Mouse (Mus musculus) myocyte (in vitro differentiated cells): ENCODE measurements around the gene Atf4.

Experiments used
- CEBPB ChIP-seq: IDR thresholded peaks from 2 replicates; pipeline ENCODE4 v1.6.1; 2011; ENCODE audit warnings: mild to moderate bottlenecking, moderate library complexity; ENCODE audit not compliant: poor library complexity, insufficient read depth, severe bottlenecking
- E2F4 ChIP-seq: IDR thresholded peaks from one replicate; pipeline ENCODE4 v1.6.1; 2011; ENCODE audit warnings: mild to moderate bottlenecking, control low read depth, moderate library complexity; ENCODE audit not compliant: insufficient read depth
- MAX ChIP-seq: IDR thresholded peaks from one replicate; pipeline ENCODE4 v1.6.1; 2011; ENCODE audit warnings: low read depth, mild to moderate bottlenecking, control low read depth
- POLR2A ChIP-seq: IDR thresholded peaks from one replicate; pipeline ENCODE4 v1.6.1; 2011; ENCODE audit warnings: low read depth, mild to moderate bottlenecking, control low read depth, moderate library complexity; ENCODE audit not compliant: insufficient read length

GRCm38 (mm10) chr15:80228071-80228800 lies 26.7 kb upstream of the Atf4 start:
- TF ChIP-seq E2F4: no peak
- no peak for TF ChIP-seq MAX
- TF ChIP-seq POLR2A: no peak
- no peak for TF ChIP-seq CEBPB
